Mouse (Mus musculus) mouse trophoblast stem cell (cell line): Measurements from ENCODE around the gene Pappa.

Source experiments
- in situ Hi-C, 2 experiments: fragments of 300-500 bp; cut with MseI, MboI; formaldehyde crosslinking; loops; 2 replicates in 1 of 2; 3 replicates in 1 of 2; pipeline ENCODE4 v1.15.1; 2025

The Pappa gene

DNA sequence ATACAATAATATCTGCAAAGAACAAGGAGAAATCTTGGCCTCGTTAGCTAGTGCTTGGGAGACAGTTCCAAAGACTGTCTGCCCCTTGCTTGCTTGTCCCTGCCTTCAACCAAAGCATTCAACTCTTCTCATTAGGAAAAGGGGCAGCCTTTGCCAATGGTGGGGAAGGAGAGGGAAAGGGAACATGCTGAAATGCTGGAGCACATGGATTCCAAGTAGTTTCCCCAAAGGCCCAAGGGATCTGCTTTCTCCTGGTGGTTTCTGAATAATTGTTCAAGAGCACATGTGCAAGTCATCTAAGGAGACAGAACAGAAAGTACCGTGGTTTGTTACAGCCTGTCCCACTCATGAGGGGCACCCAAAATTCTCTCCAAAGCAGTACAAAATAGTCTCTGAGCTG is 146.0 kb downstream of the Pappa start:
- in situ Hi-C loops: no loop called here

DNA sequence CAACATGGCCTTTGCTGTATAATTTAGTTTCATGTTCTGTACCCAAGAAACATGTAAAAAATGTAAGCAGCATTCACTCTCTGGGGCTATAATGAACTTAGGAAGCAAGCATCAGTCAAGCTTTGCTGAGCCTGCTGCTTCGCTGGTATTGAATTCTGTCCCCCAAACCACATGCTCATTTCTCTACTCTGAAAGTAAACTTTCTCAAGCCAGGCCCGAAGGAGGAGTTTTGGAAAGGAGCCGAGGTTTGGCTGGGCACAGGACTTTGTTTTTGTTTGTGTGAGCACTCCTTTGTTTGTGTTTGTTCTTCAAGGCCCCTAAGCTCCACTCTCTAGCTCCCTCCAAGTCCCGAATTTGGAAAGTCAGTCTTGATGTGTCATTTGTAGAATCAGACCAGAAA is 148.3 kb downstream of the Pappa start:
- in situ Hi-C loops: no loop called here

DNA sequence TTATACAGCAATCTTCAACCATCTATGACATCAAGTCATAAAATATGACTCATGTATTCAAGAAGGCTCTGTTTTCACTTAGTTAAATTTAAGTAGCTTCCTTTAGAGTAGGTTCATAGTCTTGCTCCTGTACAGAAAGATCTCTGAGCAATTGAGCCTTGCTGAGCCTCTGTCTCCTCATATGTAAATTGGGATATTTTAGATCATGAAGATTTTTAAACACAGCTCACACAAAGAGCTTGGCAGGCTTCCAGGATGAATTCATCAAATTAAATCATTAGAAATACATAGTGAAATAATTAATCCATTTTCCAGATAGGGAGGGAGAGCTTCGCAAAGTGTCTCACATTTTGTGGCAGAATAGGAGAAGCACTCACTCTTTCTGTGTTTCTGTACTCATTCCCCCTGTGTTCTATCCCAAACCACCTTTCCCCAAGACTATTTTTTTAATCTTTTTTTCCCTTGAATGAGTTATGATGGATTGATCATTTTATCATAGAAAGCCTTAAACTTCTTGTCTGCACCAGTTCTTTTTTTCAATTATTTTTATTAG is 149.4 kb downstream of the Pappa start:
- in situ Hi-C loops: no loop called here

DNA sequence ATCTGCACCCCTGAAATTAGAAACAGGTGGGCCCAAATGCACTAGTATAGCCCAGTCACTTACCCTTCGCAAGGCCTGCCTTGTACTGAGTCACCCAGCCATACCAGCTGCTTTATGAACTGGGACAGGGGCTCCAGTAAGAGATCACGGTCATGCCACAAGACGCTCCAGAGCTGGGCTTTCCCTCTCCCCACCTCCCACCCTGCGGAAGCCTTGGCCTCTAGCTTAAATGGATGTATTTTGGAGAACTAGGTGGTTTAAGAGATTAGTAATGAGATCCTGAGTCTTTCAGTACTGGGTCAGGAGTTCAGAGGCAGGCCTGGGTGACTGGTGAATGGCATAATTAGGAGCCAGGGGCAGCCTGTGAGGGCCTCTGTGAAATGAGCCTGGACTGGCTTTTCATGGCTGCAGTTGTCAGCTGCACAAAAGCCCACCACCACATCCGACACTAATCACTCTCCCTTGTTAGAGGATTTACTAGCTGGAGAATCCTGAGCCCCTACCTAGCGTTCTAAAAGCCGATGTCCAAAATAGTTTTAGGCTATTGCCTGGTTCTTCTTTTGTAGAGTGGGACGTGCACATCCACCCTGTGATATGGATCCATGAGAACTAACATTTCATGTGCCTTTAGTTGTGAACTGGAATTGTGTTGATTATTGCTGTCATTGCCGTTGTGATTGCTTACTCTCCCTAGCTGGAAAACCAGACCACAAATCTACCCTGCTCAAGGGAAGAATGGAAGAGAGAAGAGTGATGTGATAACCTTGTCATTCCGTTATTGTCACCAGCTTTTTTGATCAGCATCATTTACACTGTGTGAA is 154.7 kb downstream of the Pappa start:
- in situ Hi-C loops: no loop called here

DNA sequence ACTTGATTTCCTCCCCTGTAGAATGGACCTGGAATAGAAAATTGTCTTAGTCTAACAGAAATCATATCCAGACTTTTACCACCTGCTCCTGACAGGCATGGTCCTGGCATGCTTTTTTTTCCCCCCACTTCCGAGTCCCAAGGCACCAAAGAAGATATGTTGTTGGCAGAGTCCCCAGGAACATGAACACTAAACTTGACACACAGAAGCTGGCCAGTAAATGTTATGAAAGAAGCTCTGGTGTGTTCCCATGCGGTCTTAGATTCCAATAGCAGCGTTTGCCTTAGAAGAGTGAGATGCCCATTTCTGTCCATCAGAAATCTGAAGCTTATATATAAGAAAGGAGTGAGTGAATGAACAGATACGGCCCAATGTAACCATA is 155.3 kb downstream of the Pappa start:
- in situ Hi-C loops: no loop called here

DNA sequence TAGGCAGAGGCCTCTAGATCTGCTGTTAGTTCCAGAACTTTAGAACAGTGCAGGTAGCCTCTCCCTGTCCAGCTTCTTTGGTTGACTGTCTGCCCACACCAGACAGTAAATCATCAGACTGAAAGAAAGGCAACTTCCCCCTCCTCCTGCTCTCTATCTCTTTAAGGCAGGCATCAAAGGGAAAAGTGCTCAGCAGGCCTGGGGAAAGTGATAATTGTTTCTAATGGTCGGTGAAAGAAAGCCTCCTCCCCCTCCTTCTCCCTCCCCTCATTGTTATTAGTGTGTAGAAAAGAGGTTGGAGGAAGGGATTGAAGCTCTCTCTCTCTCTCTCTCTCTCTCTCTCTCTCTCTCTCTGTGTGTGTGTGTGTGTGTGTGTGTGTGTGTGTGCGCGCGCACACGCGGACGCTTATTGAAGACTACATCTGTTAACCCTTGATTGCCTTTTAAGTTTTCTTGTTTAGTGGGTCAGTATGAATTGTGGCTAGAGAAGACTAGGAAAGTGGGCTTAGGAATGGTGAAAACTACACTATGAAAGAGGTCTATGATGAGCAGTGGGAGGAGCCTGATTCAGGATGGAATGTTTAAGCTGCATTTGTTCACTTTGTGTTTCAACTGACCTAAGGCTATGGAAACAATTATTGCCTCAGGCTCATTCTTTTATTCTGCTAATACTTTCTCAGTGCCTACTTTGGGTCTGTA is 156.2 kb downstream of the Pappa start:
- in situ Hi-C loops: no loop called here

DNA sequence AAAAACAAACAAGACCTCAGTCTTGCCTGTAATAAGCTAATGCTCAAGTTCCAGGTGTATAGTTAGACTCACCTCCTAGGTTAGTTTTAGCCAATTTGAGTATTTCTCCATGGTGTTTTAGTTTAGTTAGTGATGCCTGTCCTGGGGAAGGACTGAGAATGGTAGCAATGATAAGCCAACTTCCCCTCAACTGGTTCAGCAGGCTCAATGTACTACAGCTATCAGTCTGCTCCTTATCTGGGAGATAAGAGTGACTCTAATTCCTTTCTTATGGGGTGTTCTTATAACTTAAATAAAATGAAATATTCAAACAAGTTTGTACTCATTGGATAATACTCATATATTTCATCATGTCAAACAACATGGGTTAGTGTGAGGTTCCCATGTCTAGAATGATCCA is 156.9 kb downstream of the Pappa start:
- in situ Hi-C loops: no loop called here

DNA sequence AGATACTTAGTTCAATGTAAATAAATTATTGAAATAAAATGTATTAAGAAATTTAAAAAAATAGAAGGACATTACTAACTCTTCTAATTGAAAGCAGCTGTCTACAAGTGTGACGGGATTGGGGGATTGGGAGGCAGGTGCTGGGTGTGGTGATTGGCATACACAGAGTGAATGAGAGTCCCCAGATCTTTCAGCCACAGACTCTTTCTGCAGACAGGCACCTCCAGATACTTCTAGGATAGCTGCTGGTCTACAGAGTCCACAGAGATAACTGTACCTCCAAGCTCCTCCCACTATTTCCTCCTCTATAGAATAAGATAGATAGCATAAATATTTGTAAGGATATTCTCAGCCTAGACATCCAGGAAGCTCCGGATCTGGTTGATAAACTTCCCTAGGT is 159.6 kb downstream of the Pappa start:
- in situ Hi-C loops: no loop called here

DNA sequence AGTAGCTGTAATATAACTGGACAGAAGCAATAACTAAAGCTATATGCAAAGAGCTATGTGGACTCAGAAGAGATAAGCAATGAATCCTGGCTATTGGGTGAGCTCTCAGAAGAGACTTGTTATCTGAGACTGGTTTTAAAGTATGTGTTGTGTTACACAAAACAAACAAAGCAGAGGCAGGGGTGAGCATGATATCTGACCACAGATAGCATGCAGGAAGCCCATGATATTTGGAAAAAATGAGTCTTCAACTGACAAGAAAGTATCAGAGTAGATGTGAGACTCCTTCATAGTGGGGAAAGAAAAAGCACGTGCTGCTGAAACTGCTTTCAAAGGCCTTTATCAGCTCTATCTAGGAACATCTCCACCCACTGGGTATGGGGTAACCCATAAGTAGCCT is 161.2 kb downstream of the Pappa start:
- in situ Hi-C loops: no loop called here

DNA sequence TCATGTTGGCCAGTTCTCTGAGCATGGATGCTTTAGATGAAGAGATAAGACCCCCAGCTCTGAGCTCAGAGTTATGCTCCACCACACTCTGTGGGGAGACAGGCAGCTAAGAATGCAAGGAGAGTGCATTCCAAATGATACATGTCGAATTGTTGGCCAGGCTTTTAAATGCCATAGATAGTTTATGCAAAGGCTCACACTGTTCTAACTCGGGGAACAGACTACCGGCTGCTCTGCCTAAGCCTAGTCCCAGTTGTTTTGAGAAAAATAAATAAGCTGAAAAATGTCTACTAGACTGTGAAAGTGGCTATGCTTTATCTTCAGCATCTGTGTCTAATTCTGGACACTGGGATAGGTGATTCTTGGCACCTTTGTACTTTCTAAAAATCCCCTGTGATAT is 165.3 kb downstream of the Pappa start:
- in situ Hi-C loops: no loop called here

DNA sequence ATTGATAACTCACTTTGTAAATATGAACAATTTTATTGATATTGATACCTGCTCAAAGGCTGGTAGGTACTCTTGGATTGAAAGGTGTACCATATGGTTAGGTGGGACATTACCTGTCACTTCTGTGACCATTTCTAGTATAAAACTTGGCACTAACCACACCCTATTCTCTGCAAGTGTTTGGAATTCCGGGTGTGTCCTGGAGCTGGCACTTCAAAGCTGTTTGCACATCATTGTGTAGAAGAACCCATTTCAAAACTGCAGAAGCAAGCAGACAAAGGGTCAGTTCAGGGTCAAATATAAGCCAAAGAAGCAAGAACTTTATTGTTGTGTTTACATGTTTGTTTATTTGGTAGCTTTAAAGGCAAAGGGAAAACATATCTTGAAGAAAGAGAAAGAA is 171.8 kb downstream of the Pappa start:
- in situ Hi-C loops: no loop called here

DNA sequence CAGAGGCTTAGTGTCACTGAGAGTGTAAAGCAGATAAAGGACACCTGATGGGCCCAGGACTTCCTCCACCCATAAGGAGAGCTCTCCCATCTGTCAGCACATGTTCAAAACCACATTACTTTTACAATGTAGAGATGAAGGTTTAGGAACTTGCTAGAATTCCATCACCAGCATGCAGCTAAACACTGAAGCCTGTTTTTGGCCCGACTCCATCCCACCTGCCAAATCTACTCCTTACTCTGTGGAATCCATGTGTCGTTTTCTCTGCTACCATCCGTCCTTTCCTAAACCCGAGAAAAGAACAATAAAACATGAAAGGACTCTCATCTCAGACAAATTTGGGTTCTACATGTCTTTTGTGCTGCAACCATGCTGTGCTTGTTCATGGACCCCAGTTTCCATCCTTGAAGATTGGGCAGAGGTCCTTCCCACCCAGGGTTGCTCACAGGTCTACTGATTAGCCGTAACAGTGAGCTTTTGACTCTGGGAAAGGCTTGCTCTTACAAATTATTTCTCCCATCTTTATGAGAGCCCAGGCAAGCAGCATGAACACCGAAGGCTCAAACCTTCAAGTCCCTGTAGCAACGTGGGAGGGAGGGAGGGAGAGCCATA is 172.5 kb downstream of the Pappa start:
- in situ Hi-C loops: no loop called here

DNA sequence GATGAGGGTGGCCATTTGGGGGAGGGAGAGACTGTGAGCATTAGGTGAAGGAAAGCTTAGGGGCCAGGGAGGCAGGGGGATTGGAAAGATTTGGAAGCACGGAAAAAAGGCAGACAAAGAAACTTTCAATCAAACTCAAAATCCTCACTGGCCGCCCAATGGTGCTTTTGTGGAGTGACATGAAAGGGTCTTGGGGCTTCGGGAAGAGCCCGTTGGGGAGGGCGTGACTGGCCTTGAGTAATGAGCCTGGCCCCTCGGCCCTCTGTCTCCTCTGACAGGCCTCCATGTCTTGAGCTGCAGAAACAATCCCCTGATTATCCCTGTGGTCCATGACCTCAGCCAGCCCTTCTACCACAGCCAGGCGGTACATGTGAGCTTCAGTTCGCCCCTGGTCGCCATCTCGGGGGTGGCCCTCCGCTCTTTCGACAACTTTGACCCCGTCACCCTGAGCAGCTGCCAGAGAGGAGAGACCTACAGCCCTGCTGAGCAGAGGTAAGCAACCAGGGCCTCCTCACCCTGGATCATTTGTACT is 173.1 kb downstream of the Pappa start:
- in situ Hi-C loops: no loop called here

DNA sequence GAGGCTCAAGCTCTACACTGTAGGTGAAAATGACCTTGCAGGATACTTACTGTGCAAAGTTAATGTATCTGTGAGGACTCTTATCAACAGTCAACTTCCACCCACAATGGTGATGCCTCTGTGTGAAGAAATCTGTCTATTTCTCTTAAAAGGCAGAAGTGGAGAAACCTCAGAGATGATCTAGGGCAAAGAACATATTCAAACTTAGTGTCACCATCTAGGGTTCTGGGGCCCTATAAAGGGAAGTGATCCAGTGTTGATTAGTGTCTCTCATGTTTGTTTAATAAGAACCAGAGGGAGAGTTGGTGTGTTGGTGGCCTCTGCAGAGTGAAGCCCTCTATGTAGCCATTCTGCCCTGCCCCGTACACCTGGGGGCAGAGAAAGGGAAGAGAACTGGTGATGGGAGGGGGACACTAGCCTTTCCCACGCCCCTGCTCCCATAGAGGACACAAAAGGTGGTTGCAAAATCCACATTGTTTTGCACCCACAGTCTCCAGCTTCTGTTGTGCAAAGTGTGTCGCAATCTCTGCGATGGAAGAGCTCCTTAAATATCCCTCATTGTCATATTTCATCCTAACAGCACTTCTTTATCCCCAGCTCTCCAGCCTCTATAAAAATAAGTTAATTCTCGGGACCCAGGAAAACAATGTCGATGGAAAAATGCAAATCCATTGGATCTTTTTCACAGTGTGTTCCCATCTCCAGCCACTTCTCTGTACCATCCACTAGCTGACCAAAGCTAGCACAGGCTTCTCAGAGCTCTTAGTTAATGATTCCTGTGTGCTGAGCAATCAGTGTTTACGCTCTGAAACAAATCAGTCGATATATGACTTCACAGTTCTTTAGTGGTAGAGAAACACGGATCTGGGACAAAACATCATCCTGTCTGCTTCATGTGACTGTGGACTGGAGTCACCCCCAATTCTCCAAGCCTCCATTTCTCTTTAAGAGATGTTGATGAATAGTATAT is 174.5 kb downstream of the Pappa start:
- in situ Hi-C loops: no loop called here

DNA sequence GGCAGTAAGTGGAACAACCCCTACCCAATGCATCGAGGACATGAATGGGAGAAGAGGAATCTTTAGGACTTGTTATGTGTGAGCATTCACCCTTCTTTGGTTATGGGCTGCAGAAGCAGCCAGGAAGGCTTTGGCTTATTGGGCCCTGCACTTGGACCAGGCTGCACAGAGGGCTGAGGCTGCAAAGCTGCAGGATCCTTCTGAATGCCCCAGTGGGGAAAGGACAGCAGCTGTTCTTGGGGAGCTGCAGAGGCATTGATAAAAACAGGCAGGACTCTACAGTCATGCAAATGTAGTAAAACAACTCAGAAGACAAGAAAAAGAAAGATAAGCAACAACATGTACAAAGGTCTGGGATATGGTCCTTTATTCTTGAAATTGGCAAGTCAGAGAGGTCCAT is 175.4 kb downstream of the Pappa start:
- in situ Hi-C loops: no loop called here

DNA sequence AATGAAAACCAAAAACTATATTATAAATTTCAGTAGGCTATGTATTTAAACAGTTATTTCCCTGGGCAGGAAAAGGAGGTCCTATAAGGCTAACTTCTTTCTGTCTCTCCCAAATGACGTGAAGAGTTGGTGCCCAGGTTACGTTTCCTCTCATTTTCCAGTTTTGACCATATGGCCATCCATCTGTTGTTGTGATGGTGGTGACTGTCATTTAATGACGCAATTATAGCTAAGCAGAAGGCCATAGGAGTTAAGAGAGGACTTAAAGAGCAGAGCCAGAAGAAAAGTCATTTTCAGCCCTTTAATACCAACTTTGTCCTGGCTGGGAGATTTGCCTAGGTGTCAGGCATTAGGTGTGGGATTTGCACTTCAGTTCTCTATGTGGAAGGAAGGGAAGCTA is 176.5 kb downstream of the Pappa start:
- in situ Hi-C loops: no loop called here

DNA sequence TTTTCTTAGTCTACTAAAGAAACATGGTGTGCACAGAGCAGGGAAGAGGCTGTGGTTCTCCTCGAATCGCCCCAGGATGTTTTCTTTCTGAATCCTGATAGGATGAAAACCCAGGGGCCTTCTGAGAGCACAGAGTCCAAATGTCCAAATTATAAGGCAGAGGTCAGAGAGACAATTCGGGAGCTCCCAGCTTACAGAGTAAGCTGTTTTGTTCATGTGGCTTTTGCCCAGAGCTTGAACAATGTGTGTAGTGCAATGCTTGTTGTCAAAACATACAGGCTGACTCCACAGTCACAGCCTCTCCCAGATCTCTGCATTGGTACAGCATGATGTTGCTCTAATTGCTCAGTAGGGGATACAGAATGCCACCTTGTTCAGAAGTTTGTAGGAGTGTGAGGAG is 178.7 kb downstream of the Pappa start:
- in situ Hi-C loops: no loop called here

DNA sequence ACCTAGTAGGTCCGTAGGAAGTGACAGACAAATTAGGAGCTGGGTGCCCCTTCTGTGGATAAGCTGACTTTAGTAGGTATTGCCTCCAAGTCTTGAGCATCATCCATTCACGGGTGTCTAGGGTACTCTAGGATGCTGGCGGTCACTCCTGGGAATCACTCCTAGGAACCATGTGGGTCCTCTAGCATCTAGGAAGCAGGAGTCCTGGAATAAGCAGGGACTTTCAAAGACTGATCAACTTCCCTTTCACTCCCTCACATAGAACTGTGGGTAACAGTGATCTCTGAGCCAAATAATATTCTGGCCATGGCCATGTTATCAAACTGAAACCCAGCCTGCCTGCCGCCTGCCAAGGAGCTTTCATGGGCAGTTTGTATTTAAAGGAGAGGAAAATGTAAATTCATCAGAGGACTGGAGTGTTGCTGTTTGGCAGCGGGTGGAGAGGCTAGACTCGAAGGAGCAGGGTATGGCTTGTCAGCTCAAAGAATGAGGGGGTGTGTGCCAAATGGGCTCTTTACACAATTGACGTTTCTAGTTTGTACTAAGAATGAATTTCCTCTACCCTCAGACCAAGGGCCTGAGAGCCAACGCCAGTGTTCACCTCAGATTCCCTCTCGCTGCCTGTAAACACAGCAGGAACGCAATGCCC is 194.0 kb downstream of the Pappa start:
- in situ Hi-C loops: no loop called here

DNA sequence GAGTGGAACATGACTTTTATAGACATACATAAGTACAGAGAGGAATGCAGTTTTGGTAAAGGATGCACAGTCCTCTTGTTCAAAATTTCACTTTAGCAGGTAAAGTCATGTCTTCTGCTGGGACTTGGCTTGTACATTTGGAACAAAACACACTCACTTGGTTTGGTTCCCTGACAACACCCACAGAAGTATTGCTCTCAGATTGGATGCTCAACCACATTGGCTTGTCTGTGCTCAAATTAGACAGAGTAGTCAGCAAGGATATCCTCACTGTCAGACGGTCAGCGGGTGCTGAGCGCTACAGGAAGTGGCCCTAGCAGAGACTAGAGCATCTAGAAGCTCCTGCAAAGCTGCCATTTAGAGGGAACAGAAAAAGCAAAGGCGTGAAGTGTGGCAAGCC is 197.4 kb downstream of the Pappa start:
- in situ Hi-C loops: no loop called here

DNA sequence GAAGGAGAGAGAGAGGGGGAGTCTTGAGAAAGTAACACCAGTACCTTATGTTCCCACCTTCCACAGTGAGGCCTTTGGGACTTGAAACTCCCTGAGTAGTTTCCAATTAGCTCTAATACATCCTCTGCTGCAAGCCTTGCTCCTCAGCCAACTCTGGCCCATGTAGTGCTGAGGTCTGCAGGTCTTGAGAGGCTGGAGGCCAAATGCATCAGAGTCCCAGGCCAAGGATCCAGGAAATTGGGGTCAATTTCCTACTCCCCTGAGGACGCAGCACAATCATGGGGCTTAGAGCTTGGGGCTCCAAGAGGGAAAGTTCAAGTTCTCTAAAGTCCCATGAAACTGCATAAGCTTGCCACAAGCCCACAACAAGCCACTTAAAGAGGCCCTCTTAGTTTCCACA is 198.0 kb downstream of the Pappa start:
- in situ Hi-C loops: no loop called here

DNA sequence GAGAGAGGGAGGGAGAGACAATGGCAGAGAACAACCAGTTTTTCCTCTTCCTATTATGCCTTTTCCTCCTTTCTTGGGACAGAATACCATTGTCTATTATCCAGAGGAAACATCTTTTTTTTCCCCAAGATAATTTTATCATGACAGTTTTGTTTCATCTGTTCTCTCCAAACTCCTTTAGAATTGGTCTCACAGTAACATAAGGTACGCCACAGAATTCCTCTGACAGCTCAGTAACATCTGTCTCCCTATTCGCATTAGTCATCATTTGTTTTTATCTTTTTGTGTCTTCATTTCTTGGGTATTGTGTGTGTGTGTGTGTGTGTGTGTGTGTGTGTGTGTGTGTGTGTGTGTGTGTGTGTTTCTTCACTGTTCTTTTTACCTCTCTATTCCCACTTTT is 201.8 kb downstream of the Pappa start:
- in situ Hi-C loops: no loop called here
